Mouse (Mus musculus) kidney, postnatal 10 days (tissue): Measurements from ENCODE around the gene Igsf9.
A peak's percentile ranks its signal among the peaks of the same experiment; 100 is the strongest.

Source experiments
- DNase-seq: peaks from one replicate; pipeline ENCODE4 v3.0.0; 2021; ENCODE audit warnings: mixed read lengths

Igsf9 gene

DNA sequence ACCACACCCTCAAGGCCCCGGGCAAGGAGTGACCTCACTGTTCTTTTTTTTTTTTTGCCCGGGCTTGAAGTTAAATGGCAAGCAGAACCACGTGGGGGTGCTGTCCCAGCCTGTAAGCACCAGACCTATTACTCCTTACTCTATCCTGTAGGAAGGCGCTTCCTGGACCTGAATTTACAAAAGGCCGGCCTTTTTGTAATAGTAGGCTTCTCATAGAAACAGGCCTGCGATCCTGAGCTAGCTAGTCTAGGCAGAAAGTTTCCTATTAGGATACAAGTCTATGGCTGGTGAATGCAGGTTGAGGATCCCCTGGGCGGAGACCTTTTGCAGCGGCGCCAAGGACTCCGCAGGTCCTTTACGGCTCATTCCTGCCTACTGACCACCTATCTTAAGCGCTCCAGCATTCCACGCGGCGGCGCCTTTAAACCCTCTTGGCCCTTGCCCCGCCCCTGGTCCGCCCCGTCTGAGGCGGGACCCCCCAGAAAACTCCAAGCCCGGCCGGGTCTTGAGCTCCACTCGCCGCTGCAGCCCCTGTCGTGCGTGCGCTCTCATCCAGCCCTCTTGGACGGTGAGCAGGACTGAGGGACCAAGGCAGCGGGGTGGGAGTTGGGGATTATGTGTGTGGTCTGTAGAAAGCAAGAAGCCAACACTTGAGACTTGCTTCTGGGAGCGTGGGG is 18.3 kb downstream of the Igsf9 start, which contains the start of gene Tagln2:
Gene Tagln2, plus strand, starts transcription at position 283 of the 677 bp plus-strand sequence.
- peak; percentile 95 for DNase-seq

DNA sequence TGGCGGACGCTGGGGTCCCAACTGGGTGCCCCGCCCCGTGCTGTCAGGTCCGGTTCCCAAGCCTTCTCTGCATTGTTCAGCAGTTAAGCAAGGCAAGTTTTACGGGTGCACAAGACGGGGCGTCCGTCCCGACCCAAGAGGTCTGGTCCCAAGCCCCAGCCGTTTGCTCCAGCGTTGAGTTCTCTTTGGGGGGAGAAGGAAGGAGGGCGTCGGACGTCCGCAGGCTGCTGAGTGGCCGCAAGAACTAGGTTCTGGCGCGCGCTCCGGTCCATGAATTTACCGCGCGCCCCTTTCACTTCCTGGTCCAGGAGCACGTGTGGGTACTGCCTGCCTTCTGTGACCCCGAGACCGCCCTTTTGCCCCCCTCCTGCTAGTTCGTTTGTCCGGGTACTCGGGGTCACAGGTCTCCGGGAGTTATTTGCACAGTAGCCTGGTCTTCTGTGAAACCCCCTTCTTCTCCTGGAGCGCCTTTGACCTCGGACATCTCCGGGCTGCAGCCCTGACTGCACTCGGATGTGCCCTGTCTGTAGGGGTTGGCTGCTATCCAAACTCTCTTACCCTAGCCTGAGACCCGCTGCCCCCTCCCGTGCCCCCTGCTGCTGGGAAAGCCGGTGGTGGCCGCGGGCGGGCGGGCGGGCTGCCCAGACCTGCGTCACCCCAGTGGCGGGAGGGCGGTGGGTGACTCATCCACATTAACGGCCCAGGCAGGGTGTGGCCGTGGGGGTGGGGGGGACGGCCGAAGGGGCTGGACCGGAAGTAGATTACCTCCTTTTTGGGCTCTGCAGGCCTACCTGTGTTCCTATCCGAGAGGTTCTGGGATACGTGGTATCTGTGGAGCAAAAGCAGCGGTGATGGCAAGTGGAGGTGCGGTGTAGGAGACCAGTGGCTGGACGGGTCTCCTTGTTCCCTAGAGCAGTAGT is 19.1 kb downstream of the Igsf9 start:
- peak; percentile 85 for DNase-seq

DNA sequence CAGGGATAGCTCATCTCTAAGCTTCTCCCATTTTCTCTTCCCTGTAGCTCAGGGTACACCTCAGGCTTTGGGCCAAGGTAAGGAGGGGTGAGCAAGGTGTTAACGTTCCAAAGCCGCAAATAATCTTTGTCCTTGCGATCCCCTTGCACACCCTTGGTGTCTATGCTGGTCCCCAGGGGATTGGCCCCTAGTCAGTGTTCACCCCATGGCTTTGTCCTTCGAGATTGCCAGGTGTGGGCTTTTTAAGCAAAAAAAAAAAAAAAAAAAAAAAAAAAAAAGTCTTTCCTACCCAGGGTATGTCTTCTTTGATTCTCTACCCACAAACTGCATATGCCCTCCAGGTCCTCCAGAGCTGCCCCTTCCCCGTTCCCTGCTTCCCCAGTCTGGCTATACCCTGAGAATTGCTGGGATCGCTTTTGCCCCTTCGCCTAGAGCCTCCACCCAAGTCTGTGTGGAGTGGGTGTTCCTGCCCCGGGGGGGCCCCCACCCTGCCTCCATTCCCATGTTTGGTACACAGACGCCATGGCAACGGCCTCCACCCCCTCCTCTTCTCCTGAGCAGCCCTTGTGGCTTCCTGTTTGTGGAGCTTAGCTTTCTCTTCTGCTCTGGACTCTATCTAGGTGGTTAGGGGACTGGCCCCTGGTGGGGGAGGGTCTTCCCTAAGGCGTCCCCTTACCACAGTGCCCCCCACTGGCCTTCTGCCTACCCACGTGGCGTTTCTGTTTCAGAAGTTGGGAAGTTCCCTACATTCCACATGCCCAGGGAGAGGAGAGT is 20.0 kb downstream of the Igsf9 start:
- peak; percentile 84 for DNase-seq

DNA sequence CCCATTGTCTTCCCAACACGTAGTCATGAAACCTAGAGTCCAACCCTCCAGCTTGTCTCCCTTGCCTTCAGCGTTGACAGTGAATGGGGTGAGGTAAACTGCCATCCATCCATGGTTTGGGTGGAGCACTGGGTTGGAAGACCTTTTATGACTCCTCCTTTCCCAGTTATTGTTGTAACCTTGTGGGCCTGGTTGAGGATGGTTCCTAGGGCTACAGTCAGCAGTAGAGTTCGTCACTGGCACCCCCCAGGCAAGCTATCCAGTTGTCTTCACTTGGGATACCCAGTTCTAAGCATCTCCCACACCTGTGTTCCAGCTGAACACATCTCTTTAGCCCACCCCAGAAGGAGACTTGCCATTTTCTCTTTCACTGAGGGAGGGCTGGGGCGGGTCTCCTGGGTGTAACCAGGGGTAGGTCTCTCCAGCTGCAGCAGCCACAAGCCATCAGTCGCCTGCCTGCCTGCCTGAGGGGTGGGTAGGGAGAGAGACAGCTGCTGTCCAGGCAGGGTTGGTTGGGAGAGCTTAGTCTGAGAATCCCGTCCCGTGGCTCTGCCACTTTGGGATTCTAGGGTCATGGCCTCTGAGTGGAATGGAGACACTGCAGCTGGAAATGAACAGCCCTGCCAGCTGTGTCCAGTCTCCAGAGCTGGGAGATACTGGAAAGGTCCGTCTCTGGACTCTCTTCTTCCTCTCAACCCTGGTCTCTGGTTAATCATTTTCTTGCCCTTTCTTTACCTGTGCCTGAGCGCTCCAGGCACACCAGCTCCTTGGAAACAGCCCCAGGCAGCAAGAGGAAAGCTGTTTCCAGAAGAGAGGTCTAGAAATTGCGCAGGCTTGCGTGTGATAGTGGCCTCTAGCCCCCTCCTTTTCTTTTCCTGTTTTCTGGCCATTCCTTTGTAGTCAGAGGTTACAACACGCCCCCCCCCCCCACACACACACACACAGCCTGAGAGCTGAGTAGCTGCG is 20.8 kb downstream of the Igsf9 start:
- peak; percentile 79 for DNase-seq

DNA sequence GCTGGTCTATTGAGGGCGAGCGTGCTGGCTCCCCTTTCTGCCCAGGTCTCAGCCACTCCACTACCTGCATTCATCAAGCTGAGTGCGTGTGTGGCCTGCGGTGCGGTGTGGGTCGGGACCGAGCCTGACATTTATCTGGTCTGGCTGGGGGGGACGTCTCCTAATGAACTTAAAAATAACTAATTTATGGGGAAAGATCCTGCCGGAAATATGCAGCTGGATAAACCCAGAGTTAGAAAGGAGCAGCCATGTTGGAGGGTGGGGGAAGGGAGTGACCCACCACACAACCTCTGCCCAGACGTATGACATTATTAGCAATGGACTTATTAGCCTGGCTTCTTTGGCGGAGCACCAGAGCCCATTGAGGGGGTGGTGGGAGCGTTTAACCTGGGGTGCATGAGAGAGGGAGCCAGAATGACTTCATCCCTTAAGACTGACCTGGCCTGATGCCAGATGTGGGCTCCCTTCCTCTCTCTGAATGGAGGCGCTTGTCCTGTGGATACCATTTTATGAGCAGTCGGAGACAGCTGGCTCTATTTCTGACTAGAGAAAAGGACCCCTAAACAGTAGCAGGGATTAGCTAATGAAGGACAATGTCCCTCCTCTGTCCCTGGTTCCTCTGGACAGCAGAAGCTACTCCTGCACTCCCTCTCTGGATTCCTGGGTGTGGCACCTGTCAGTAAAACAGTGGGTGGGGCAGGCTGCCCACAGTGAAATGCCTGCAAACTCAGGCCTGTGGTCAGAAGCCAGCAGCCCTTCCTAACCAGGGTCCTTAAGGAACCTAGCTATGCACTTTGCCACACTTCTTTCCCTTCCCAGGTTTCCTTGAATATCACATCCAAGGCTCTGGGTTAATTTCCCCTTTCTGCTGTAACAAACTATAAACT is 21.8 kb downstream of the Igsf9 start:
- DNase-seq = peak; percentile 87

DNA sequence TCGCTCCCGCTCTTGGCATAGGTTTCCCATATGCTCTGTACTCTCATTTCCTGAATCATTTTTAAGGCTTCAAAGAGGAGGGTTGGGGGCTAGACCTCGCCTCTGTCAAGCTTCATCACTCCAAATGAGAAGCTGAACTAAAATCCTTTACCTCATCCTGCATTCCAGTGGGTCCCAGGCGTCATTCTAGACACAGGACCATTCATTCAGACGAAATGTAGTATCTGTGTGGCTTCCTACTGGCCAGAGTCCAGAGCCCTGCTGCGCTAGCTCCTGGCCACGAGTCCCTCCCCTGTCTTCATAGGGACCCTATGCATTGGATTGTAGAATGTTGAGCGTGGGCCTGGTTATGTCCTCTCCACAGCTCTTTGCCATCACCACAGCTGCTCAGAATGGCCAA is 23.2 kb downstream of the Igsf9 start:
- DNase-seq = no peak

DNA sequence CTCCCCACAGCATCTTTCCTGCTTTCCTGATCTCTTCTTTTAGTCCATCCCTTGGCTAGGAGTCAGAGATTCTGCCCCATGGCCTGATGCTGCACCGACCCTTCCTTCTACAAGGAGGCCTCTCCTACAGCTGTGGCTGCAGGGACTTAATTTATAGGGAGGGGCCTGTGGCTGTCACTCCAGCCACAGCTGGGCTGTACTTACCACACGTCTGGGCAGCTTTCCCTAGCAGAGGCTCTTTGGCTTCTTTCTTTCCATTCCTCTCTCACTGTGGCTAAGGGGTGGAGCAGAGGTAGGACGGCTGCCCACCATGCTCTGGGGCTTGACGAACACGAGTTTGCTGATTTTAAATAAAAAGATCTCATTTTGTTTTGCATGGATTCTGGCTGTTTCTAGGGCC is 25.4 kb downstream of the Igsf9 start:
- no peak for DNase-seq

DNA sequence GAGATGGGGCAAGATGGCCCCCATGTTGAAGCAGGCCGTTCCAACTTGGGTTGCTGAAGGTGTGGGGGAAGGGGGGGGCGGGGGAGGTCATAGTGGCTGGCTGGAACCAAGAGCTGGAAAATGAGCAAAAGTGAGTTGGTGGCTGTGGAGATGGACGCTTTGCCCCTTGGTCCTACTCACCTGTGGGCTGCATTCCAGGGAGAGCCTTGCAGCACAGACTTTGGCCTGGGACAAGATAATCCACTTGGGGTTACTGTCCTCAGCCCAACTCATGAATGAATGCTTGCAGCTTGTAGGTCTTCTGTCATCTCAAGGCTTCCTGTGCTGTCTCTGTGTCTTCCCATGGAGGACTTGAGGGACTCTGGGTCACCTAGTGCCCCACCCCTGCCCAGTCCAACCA is 26.1 kb downstream of the Igsf9 start:
- DNase-seq = no peak

DNA sequence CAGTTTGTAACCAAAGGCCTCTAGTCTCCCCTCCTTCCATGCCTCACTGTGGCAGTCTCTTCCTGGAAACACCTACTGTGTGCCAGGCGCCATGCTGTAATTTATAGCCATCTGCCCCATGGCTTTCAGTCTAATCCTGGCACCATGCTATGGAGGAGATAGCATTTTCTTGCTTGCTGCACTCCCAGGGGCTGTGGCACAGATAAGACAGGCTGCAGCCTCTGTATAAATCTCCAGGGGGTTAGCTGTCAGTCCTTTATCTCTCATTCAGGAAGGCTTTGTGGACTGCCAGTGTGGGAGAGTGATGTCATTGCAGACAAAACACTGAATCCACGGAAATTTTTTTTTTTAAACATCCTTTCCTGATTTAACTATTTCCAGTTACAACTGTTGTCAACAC is 26.6 kb downstream of the Igsf9 start:
- DNase-seq = no peak

DNA sequence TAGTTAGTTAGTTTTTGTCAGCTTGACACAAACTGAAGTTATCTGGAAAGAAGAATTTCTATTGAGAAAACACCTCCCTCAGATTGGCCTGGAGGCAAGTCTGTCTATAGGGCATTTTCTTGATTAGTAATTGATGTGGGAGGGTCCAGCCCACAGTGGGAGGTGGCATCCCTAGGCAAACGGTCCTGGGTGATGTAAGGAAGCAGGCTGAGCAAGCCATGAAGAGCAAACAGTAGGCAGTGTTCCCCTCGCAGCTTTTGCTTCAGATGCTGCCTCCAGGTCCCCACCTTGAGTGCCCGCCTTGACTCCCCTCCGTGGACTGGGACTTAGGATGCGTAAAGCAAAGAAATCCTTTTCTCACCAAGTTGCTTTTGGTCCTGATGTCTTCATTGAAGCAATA is 27.6 kb downstream of the Igsf9 start:
- DNase-seq = no peak

DNA sequence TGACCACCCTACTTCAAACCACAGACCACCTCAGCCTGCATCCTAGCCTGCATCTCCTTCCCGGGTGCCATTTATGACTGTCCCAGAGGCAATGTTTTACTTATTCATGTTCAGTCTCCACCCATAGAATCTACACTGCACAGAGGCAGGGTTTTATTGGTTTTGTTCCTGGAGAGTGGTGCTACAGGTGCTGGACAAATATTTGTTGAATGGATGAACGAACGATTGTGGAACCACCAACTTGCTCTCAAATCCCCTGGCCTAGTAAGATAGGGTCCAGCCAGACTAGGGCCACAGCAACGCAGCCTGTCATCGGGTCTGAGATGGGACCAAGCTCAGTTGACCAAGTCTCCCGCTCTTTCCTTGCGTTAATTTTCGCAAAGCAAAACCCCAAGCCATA is 28.4 kb downstream of the Igsf9 start:
- no peak for DNase-seq

DNA sequence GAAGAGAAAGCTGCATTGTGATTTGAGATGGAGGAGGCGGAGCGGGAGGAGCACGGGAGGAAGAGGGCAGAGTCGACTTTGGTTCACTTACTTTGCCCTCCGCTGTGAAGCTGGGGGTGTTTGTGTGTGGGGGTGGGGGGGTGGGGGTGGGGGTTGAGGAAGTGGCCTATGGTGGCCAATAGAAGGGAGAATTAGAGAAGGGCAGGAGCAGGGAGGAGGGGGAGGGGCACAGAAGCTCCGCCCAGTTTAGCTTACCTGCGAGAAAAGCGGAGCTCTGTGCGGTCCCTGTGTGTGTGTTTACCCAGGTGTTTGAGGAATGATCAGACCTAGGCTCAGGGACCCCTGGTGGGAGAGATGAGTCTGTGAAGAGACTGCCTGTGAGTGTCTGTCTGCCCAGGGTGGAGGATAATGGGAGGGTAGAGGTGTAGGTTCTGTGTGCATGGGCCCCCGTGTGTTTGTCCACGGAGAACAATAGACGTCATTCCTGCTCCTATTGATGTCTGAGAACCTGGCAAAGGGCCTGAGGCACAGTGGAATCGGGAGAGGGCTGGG is 28.9 kb downstream of the Igsf9 start:
- peak; percentile 63 for DNase-seq

DNA sequence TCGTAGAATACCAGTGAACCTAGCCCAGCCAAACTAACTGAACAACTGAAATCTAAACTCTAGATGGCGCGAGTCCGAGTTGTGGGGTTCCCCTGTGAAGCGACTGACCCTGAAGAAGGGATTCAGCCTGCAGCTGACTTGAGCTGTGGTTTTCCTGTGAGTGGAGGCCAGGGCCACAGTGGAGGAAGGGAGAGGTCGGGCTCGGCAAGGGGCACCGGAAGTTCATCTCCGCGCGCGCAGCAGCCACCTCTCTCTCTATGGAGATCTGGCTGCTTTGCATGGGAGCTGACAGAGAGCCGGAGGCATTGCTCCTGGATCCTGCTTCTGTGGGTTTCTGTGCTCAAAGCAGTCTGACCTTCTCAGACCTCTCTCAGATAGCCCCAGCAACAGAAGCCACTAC is 31.4 kb downstream of the Igsf9 start:
- peak; percentile 86 for DNase-seq

DNA sequence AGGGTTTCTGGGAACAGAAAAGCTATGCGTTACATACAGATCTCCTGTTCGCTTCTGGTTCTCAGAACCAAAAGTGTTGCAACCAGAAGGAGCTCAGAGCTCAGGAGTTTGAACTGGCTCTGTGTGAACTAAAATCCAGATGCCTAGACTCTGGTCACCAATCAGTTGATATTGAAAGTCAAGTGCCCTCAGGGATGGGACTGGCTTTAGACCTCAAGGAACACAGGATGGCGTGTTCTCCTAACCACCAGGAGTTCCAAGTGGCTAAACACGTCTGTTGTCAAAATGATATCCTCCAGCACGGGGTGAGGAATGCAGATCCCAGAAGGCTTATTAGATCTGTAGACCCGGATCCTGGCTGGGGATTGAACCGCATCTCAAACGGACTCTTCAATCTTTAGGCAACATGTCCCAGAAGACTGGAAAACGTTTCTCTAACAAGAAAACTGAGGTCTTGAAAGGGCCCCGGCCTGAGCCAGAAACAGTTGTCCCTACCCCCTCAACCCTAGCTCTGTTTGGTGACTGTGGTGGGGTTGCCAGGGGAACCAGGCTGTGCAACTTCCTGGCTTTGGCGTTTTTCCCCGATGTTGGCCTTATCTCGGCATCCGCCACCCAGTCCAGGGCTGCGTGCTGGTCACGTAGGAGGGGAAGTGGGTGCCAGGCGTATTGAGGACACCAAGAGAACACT is 32.1 kb downstream of the Igsf9 start:
- DNase-seq = peak; percentile 61

DNA sequence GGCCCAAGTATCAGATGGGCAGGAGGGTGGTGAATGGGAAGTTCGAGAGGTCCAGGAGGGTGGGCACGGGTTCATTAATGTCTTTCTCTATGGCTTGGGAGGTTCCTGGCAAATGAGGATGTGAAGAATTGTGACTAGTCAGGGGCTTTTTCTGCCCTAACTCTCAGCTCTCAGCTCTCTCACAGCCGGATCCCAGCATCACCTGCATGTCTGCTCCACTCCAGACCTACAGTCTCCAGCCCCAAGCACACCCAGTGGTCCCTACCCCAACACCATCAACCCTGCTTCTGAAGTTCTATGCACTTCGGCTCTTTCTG is 32.6 kb downstream of the Igsf9 start:
- DNase-seq = no peak

DNA sequence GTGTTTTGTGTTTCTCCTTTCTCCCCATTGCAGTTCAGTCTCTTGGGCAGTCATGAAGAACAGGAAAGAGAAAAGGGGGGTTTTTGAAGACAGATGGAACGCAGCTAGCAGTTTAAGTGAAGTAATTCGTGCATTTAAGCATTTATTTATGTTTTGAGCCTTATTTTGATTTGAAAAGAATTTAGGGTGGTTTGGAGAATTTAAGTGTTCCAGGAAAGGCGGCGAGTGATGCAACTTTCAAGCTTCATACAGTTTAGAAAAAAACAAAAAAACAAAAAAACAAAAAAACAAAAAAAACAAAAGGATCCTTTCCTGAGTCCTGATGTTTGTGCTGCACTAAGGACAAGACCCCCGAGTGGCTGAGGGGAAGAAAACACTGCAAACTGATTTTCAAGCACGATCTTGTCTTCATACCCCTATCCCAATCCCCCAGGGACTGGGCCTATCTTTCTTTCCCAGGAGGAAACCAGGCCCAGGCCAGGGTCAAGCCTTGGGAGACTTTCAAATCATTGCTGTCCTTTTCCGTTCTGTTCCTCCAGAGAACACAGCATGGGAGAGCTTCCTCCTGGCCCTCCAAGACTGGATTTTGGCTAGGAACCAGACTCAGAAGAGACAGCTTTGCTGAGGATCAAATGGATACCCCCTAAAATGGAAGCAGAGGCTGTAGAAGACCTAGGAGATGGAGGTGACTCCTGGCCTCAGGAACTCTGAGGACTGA is 33.1 kb downstream of the Igsf9 start:
- DNase-seq = peak; percentile 63

DNA sequence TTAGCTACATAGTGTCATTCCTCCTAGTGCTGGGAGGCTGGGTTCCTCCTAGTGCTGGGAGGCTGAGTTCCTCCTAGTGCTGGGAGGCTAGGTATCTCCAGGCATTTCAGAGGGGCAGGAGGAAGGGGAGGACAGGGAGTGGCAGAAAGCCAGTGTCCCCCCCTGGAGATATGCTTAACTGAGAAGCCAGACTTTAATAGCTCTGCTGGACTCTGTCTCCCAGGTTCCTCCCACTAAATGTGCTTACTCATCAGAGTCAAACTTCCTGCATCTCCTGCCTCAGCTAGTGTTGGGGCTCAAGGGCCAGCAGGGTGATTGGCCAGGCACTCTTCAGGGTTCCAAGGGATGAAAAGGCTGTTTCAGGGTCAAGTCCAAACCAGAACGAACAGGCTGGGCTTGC is 33.8 kb downstream of the Igsf9 start:
- peak; percentile 55 for DNase-seq

DNA sequence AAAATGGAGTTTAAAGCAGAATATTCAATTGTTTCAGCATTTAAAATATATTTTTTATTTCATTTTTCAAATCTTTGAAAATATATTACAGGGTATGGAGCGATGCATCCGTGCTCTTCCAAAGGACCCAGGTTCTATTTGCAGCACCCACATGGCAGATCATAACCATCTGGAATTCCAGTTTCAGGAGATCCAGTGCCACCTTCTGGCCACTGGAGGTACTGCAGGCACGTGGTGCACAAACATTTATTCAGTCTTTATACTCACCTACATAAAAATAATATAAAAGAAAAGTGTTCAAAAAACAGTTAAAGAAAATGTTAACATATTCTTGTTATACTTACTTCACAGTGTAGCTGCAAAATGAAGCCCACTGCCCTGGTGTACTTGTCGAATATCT is 36.4 kb downstream of the Igsf9 start:
- no peak for DNase-seq

DNA sequence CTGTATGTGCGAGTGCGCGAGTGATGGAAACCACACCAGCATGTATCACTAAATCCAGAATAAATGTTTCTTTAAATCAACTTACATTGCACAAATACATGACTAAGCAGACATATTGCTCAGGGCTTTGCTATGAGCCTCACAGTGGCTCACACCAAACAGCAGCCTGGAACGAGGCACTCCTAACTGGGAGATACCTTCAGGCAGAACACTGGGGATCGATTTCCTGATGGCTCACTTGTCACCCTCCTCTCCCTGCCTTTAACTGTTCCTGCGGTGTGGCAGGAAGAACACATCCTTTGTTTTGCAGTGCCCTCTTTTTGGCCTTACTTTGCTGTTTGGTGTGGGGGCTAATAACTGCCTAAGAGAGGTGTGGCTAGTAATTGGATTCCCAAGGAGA is 38.1 kb downstream of the Igsf9 start:
- DNase-seq = no peak
